Mouse (Mus musculus) thymus, postnatal 0 days (tissue): ENCODE measurements around the gene Gngt1. TPM values are rescaled to one million over a fixed set of nuclear protein-coding genes. Genes with fewer than 3 reads are reported as not detected.

ENCODE experiments used
- polyA plus RNA-seq: library from polyadenylated mRNA; unstranded; fragments of >200 nt; fragmentation: Nextera tagmentation; extraction: Ambion mirVana; gene quantifications from 2 replicates; pipeline ENCODE4 v1.2.1, GENCODE M21; 2015

Gngt1 gene
- polyA plus RNA-seq, 1 experiment from 2014 or later: not detected

Other genes with a start within 250 kb of the Gngt1 start
- 0.17 and 0.18 TPM in 2 replicates for gene Calcr, start 229.1 kb upstream of the Gngt1 start, polyA plus RNA-seq
- 1.2 and 1.8 TPM in 2 replicates for gene Tfpi2, start 4.9 kb upstream of the Gngt1 start, polyA plus RNA-seq
- gene Gng11, start 10.1 kb downstream of the Gngt1 start, polyA plus RNA-seq: 26.3 and 29.1 TPM in 2 replicates
- 60.0 and 62.8 TPM in 2 replicates for gene Bet1, start 93.2 kb downstream of the Gngt1 start, polyA plus RNA-seq